Mouse (Mus musculus) ES-CJ7 (cell line): ENCODE data around the gene Olfr1535.
A peak's percentile ranks its signal among the peaks of the same experiment; 100 is the strongest.

ENCODE experiments used
- DNase-seq: peaks from one replicate; pipeline ENCODE4 v3.0.0; 2011; ENCODE audit warnings: low read depth, low spot score

Olfr1535 gene

DNA sequence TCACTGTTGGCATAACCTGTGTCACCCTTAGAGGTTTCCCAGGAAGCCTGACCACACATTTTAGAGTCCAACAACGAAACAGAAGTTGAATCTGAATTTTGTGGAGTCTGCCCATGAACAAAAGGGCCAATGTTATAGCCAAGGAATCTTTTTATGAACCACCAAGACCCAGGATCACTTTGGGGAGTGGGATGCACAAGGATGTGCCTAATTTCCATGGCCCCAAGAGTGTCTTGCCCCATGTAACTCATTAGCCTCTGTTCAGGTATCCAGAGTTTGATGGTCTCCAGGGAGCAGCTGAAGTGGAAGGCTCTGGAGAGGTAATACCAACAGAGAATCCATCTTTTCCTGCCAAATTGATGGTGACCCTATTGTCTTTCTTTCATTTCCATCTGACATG lies at the start of gene Olfr1535:
Gene Olfr1535 (minus strand): TSS at position 101 of the 400 bp plus-strand sequence.
- DNase-seq, result no peak

- no peak for DNase-seq
These were observed 31.9 kb upstream of the Olfr1535 start for GRCm38 (mm10) chr13:21591618-21592017.

DNA sequence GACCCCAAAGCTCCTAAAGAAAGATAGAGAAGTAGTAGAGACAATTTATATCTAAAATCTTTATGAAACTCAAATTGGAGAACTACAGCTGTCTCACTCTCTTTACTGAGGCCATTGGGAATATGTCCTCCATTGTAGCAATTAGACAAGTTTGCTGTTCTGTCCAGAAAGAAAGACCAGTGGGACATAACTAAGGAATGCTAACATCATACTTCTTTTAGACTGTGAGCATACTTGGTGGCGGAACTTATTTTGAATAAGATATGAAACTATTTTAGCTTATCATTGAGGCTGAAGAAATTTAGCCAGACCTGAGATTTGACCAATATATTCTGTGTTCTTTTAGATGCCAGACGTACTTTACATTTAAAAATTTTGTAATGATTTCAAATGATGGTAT lies 22.0 kb upstream of the Olfr1535 start, which contains the start of gene Olfr1364:
Gene Olfr1364 (minus strand): TSS at position 101 of the 400 bp plus-strand sequence.
- no peak for DNase-seq

GRCm38 (mm10) chr13:21550416-21551110 lies 9.1 kb downstream of the Olfr1535 start:
- DNase-seq, result no peak

DNA sequence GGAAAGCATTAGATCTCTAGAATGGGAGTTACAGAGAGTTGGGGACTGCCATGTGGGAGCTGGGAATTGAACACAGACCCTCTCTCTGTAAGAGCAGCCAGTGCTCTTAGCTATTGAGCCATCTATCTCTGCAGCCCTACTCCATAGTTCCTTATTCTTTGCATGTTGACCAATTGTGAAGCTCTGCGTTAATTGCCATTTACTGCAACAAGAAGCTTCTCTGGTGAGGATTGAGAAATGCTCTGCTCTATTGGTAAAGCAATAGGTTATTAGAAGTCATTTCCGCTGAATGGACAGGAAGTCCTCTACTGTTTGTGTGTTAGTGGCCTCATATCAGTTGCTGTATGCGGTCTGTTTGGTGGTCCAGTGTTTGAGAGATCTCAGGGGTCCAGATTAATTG lies 10.2 kb downstream of the Olfr1535 start:
- DNase-seq, result no peak

DNA sequence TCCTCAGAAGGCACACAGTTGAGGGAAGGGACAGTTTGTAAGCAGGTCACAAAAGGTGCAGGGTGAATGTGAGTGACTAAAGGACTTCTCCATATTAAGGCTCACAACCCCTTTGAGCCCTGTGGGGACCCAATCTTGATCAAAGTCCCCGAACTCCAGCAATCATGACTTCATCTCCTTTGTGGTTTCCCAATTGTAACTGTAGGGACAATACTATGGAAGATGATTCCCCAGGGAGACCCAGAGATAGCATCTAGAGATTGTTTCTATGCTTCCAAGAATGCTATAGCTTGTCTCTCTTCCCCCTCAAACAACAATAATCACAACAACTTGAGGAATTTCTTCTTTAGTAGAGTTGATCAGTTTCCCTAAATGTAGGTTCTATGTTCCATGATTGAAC lies 17.0 kb downstream of the Olfr1535 start, which contains the start of gene Olfr1366:
Gene Olfr1366 (minus strand): TSS at position 101 of the 400 bp plus-strand sequence.
- DNase-seq, result no peak

DNA sequence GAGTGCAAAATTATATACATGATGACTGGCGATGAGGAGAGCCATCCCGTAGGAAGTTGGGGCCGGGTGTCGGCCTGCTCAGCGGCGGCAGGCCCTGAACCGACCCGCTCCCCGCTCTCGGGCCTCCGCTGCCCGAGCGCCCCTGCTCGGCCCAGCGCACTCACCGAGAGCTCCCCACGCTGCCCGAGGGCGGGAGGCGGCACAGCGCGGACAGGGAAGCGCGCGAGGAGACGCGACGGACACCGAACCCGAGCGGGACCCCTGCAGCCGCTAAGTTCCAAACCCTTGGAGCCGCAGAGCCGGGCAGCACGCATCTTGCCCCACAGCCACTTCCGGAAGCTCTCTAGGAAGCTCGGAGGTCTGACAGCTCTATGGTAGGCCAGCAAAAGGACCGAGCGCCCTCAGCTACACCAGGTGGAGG lies 28.9 kb downstream of the Olfr1535 start, which contains the start of gene Zkscan8:
Gene Zkscan8 (minus strand): TSS at position 340 of the 421 bp plus-strand sequence.
- DNase-seq, result peak; percentile 91

GRCm38 (mm10) chr13:21530136-21530535 lies 29.6 kb downstream of the Olfr1535 start:
- DNase-seq, result no peak

DNA sequence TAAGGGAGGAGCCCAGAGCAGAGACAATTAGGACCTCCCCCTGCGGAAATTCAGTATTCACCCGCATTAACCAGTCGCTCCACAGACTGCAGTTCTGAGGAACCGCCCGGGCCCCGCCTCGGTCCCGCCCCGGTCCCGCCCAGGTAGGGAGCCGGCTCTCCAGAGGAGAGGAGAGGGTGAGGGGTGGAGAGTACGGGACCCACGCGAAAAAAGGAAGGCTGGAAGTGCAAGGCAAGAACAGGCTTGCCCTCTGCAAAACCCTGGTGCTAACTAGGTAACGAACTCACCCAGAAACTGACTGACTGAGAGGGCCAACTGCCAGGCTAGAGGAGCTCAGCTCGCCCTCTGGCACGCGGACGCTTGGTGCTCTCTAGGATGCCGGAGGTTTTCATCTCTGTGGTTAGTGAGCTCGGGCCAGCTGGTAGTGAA lies 53.5 kb downstream of the Olfr1535 start:
- DNase-seq, result peak; percentile 88
